Mouse (Mus musculus): ENCODE results near the gene Ankfn1. TPM values are rescaled to one million over a fixed set of nuclear protein-coding genes. Genes with fewer than 3 reads are reported as not detected.

Gene Ankfn1
- polyA plus RNA-seq, 1 experiment from 2014 or later = not detected

DNA sequence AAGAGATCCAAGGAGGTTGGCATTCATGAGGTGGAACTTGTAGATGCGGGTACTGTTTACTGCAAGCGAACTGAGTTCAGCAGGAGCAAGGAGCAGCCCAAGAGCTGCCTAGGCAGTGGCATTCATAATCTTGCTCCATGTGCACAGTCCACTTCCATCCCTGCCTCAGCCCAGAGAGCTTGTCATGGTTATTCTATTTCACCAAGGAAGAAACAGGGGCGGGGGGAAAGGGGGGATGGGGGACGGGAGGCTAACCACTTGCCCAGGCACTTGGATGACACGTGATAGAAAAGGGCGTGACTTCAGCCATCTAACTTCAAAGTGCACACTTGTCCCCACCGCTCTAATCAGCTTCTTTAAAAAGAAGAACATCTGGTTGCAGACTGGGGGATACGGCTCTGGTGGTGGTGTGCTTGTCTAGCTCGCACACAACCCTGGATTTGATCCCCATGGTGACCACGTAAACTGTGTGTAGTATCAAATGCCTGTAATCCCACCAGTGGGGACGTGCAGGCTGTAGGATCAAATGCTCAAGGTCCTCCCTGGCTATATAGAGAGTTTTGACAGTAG lies 203.1 kb downstream of the Ankfn1 start:
- H3K36me3 ChIP-seq = no peaks in the 10 kb centered on the region
- H3K27me3 ChIP-seq (replicated peaks) = no peaks in the 10 kb centered on the region
- no peak overlapping the region for H3K27ac ChIP-seq (ENCODE audit: poor library complexity, severe bottlenecking)
- no peak overlapping the region for H3K4me3 ChIP-seq
- 0 out of 2 replicates have a peak overlapping the region, but pooled peaks have one; percentile 12 for H3K4me2 ChIP-seq
- no peak for ATAC-seq (ENCODE audit: insufficient number of reproducible peaks, low FRiP score)
- H3K4me1 ChIP-seq (replicated peaks) = peaks cover 11% of the 10 kb centered on the region; the same call in 1 of the 2 replicates
- 26% methylated on average over 11 of the region's 11 CpGs for WGBS
- no peaks in the 10 kb centered on the region for H3K9me3 ChIP-seq (replicated peaks)
- H3K9ac ChIP-seq = no peak overlapping the region

DNA sequence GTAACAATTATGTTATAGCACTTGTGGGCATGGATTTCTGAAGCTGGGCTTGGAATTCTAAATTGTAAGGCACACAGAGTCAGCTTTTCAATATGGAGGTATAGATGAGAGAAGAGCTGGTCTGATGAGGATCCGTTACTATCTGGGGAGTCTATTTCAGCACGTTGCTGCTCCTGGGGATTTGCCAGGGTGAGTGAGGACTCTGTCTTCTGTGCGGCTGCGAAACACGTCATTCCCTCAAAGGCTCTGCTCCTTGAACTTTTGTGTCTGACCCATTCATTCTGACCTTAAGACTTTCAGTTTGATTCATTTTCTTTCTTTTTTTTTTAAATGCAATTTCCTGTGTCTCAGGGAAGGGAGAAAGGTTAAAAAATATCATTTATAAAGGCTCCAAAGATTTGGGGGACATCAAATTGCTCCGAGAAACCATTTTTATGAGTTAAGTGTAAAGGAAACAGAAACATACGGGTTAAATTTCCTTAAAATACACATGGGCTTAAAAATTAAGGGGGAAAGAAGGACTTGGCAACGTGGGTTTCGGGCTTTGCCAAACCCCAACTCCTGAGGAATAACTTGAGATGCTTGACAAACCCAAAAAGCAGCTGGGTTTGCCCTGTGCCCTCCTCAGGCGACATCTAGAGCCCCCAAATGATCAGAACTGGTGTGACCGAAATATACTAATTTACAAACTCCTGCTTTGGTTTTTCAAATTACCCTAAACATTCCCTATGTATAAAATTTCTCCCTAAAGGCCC lies 207.9 kb downstream of the Ankfn1 start:
- no peaks in the 10 kb centered on the region for H3K9me3 ChIP-seq (replicated peaks)
- H3K4me2 ChIP-seq = no peak overlapping the region
- no peak overlapping the region for H3K27ac ChIP-seq (ENCODE audit: poor library complexity, severe bottlenecking)
- ATAC-seq (ENCODE audit: insufficient number of reproducible peaks, low FRiP score) = no peak
- H3K36me3 ChIP-seq = no peaks in the 10 kb centered on the region
- H3K9ac ChIP-seq = no peak overlapping the region
- H3K27me3 ChIP-seq (replicated peaks) = no peaks in the 10 kb centered on the region
- H3K4me3 ChIP-seq = no peak overlapping the region
- H3K4me1 ChIP-seq (replicated peaks) = peaks cover 10% of the 10 kb centered on the region; the same call in 1 of the 2 replicates
- WGBS = 74% methylated on average over 11 of the region's 11 CpGs

DNA sequence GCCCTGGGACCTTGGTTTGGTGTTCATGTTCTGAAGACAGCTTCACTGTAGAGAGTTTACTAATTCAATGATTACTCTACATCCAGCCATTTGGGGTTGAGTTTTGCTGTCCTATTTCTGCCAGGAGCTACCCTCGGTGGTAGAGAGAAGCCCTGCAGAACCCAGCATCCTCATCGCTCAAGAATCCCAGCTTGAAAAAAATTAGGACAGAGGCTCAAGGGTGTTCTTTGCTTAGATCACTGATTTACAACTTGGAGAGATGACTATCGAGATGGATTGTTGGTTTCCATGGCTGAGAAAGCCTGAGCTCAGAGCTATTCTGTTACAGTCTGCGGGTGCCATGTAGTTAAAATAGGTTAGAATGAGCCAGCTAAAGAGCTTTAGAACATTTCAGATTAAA lies 209.2 kb downstream of the Ankfn1 start:
- H3K27ac ChIP-seq (ENCODE audit: poor library complexity, severe bottlenecking) = no peak overlapping the region
- no peak overlapping the region for H3K9ac ChIP-seq
- 87% methylated on average over 4 of the region's 4 CpGs for WGBS
- no peak for ATAC-seq (ENCODE audit: insufficient number of reproducible peaks, low FRiP score)
- H3K9me3 ChIP-seq (replicated peaks) = no peaks in the 10 kb centered on the region
- H3K4me3 ChIP-seq = no peak overlapping the region
- no peak overlapping the region for H3K4me2 ChIP-seq
- no peaks in the 10 kb centered on the region for H3K36me3 ChIP-seq
- H3K27me3 ChIP-seq (replicated peaks) = no peaks in the 10 kb centered on the region
- H3K4me1 ChIP-seq (replicated peaks) = no peaks in the 10 kb centered on the region

DNA sequence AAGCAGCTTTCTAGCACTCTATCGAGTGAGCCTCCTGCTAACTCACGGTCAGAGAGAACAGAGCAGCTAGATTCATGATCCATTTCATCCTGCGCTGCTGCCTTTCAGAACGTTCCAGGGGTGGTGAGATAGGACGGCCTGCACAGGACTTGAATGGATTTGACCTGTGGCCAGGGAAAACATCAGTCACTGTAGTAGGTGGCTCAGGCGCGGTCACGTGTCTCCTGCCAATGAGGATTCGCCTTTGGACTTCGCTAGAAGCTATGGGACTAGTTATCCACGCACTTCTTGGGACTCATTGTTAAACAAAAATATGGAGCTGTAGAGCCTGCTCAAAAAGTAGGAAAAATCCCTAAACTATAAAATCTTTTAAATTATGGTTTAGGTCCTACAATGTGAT lies 226.0 kb downstream of the Ankfn1 start:
- Histone ChIP-seq H3K9ac (no peak overlapping the region), H3K27ac (ENCODE audit: poor library complexity, severe bottlenecking) (no peak overlapping the region), H3K4me3 (no peak overlapping the region), H3K4me1 (replicated peaks) (no peaks in the 10 kb centered on the region), H3K9me3 (replicated peaks) (no peaks in the 10 kb centered on the region), H3K36me3 (no peaks in the 10 kb centered on the region), H3K27me3 (replicated peaks) (no peaks in the 10 kb centered on the region), H3K4me2 (no peak overlapping the region)
- WGBS = 84% methylated on average over 11 of the region's 11 CpGs
- ATAC-seq (ENCODE audit: insufficient number of reproducible peaks, low FRiP score) = no peak

DNA sequence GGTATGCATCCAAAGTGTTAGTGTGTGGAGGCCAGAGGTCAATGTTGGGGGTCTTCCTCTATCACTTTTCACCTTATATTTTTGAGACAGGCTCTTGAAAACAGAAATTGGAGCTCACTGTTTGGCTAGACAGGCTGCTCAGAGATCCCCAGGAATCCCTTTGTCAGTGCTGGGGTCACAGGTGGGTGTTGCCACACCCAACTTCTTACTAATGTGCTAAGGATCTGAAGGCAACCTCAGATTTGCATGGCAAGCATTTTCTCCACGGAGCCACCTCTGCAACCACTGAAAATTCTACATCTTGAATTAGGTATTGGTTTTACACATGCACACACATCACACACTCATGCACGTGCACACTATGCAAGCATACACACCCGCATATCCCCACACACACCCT lies 226.5 kb downstream of the Ankfn1 start:
- H3K9me3 ChIP-seq (replicated peaks) = no peaks in the 10 kb centered on the region
- WGBS = 78% methylated on average over 3 of the region's 3 CpGs

DNA sequence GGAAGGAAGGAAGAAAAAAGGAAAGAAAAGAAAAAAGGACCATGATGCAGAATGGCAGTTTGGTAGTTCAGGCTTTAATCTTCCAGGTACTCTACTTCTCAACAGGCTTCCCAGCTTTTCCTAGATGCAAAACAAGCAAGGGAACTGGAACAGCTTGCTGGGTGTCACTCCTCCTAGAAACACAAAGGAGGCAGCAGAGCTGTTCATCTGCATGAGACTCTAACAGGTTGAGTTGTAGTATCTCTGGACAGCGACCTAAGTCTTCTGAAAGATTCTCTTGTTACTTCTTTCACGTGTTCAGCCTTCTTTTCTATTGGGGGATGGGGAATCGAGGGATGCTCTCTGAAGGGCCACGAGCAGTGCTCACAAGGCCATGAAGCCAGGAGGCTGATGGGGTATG lies 228.7 kb downstream of the Ankfn1 start:
- Histone ChIP-seq H3K27me3 (replicated peaks) (no peaks in the 10 kb centered on the region), H3K4me2 (no peak overlapping the region), H3K36me3 (no peaks in the 10 kb centered on the region), H3K27ac (ENCODE audit: poor library complexity, severe bottlenecking) (no peak overlapping the region), H3K9ac (no peak overlapping the region), H3K4me1 (replicated peaks) (peaks cover 6% of the 10 kb centered on the region; the same call in 1 of the 2 replicates), H3K4me3 (no peak overlapping the region), H3K9me3 (replicated peaks) (no peaks in the 10 kb centered on the region)
- WGBS = 47% methylated on average over 4 of the region's 4 CpGs
- ATAC-seq (ENCODE audit: insufficient number of reproducible peaks, low FRiP score) = no peak

More for the DNA sequence above, 226.5 kb downstream of the Ankfn1 start:
- ATAC-seq (ENCODE audit: insufficient number of reproducible peaks, low FRiP score) = no peak
- Histone ChIP-seq H3K9ac (no peak overlapping the region), H3K4me2 (no peak overlapping the region), H3K4me3 (no peak overlapping the region), H3K36me3 (no peaks in the 10 kb centered on the region), H3K4me1 (replicated peaks) (no peaks in the 10 kb centered on the region), H3K27me3 (replicated peaks) (no peaks in the 10 kb centered on the region), H3K27ac (ENCODE audit: poor library complexity, severe bottlenecking) (no peak overlapping the region)

DNA sequence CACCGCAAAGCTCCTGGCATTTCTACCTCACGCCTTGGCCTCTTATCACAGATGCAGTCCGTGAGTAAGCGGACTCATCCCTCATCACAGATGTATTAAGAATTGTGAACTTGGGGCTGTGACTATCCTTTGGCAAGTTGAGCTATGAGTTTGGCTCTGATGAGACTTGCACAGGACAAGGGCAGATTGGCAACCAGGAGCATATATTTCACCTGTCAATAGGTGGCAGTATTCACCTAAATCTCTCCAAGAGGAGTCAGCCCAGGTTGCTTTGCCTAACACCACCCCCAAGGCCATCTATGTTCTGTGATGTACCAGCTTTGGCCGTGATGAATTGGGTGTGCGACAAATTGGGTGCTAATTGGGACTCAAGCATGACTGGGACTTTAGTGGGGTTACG lies 231.3 kb downstream of the Ankfn1 start:
- H3K9ac ChIP-seq = no peak overlapping the region
- H3K27me3 ChIP-seq (replicated peaks) = no peaks in the 10 kb centered on the region
- 0 out of 2 replicates have a peak, but pooled peaks cover 3% of the 10 kb centered on the region for H3K9me3 ChIP-seq (replicated peaks)
- H3K36me3 ChIP-seq = no peaks in the 10 kb centered on the region
- H3K27ac ChIP-seq (ENCODE audit: poor library complexity, severe bottlenecking) = no peak overlapping the region
- ATAC-seq (ENCODE audit: insufficient number of reproducible peaks, low FRiP score) = no peak
- H3K4me2 ChIP-seq = no peak overlapping the region
- WGBS = 27% methylated on average over 7 of the region's 7 CpGs
- peaks cover 6% of the 10 kb centered on the region; the same call in 1 of the 2 replicates for H3K4me1 ChIP-seq (replicated peaks)
- no peak overlapping the region for H3K4me3 ChIP-seq

DNA sequence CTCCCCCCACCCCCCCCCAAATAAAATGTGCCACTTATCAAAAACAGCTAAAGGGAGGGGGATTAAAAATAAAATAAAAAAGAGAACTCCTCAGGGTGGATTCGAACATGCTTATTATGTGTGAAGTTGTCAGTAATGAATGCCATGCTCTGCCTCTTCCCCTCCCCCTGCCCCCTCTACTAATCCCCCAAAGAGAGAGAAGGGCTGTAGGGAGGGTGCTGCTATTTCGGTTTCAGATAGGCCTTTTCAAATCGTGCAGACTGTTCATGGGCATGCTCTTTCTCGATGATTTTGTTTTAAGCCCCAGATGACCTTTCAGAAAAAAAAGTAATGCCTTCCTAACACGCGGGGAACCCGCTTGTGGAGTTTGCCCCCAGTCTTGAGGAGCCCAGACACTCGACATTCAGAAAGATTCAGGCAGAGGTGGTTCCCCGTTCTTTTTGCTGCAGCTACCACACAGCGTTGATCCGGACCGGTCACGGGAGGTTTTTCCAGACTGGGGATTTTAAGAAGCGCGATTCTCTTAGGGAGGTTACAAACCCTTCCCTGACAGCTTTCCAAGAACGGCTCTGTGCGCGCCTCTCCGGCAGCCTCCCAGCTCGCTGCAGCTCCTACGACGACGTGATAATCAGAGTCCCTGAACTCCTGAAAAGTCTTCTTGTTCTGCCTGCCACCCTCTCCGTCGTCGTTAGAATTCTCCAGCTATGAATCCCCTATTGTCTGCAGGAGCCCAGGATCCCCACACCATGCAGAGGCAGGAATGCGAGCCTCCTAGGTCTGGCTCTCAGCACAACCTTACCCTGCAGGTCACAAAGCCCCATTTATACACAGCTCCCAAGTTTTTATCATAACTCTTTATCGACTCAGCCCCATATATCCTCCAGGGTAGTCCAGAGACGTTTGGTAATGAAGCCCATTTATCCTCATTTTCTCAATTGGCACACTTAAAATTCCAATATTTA lies 232.3 kb downstream of the Ankfn1 start:
- H3K36me3 ChIP-seq = no peaks in the 10 kb centered on the region
- WGBS = 3% methylated on average over 29 of the region's 29 CpGs
- peak overlapping the region; percentile 33 for H3K4me3 ChIP-seq
- peak overlapping the region; percentile 64 for H3K4me2 ChIP-seq
- ATAC-seq (ENCODE audit: insufficient number of reproducible peaks, low FRiP score) = no peak
- 0 out of 2 replicates have a peak, but pooled peaks cover 3% of the 10 kb centered on the region for H3K9me3 ChIP-seq (replicated peaks)
- H3K27ac ChIP-seq (ENCODE audit: poor library complexity, severe bottlenecking) = no peak overlapping the region
- no peaks in the 10 kb centered on the region for H3K27me3 ChIP-seq (replicated peaks)
- peaks cover 6% of the 10 kb centered on the region; the same call in 1 of the 2 replicates for H3K4me1 ChIP-seq (replicated peaks)
- 0 out of 2 replicates have a peak overlapping the region, but pooled peaks have one; percentile 13 for H3K9ac ChIP-seq

DNA sequence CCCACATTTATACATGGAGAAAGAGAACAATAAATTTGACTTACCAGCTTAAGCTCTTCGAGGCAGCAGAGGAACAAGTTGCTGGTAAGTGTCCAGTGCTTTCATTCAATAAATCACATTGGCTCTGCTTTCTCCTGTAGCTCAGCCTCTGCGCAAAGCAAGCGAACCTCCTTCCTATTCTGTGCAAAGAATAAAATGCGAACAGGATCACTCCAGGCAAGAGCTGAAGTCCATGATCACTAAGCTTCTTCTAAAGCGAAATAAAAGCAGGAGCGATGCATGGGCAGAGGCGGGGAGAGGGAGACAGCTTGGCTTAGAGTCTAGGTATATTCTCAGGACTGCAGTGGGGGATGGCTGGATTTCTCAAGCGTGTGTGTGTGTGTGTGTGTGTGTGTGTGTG lies 239.1 kb downstream of the Ankfn1 start:
- Histone ChIP-seq H3K36me3 (no peaks in the 10 kb centered on the region), H3K27me3 (replicated peaks) (no peaks in the 10 kb centered on the region), H3K9me3 (replicated peaks) (0 out of 2 replicates have a peak, but pooled peaks cover 3% of the 10 kb centered on the region), H3K27ac (ENCODE audit: poor library complexity, severe bottlenecking) (no peak overlapping the region), H3K4me3 (no peak overlapping the region), H3K4me2 (no peak overlapping the region), H3K9ac (no peak overlapping the region), H3K4me1 (replicated peaks) (no peaks in the 10 kb centered on the region)
- ATAC-seq (ENCODE audit: insufficient number of reproducible peaks, low FRiP score) = no peak
- WGBS = 81% methylated on average over 8 of the region's 8 CpGs

DNA sequence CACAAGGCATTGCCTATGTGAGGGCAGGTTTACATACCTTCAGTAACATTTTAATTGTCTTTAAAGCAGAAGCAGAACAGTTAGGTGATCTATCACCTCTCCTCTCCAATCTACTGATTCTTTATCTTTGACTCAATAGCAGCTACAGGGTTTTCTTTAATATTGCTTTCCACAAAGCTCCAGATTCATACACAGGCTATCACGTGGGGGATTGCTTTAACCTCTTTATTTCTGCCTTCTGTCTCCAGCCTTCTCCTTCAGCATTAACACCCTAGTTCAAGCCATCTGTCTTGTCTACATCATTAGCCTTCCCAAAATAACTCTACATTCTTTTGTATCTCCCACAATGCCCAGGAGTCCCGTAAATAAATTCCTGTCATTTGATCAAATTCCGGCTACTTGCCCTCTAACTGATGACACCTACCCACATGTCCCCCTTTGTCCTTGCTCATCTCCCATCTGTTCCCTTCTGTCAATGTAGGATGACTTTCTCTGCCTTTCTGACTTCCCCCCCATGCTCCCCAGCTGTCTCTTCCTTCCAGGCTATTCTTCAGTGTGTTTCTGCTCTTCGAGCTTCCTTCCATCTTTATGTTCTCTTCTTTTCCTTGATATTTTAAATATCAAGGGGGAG lies 249.5 kb downstream of the Ankfn1 start:
- Histone ChIP-seq H3K36me3 (no peaks in the 10 kb centered on the region), H3K9ac (no peak overlapping the region), H3K9me3 (replicated peaks) (no peaks in the 10 kb centered on the region), H3K27me3 (replicated peaks) (no peaks in the 10 kb centered on the region), H3K4me3 (no peak overlapping the region), H3K4me1 (replicated peaks) (no peaks in the 10 kb centered on the region), H3K4me2 (no peak overlapping the region), H3K27ac (ENCODE audit: poor library complexity, severe bottlenecking) (no peak overlapping the region)
- WGBS = 62% methylated on average over 4 of the region's 4 CpGs
- no peak for ATAC-seq (ENCODE audit: insufficient number of reproducible peaks, low FRiP score)
